Mouse (Mus musculus): Measurements from ENCODE around the gene Spint3.

DNA sequence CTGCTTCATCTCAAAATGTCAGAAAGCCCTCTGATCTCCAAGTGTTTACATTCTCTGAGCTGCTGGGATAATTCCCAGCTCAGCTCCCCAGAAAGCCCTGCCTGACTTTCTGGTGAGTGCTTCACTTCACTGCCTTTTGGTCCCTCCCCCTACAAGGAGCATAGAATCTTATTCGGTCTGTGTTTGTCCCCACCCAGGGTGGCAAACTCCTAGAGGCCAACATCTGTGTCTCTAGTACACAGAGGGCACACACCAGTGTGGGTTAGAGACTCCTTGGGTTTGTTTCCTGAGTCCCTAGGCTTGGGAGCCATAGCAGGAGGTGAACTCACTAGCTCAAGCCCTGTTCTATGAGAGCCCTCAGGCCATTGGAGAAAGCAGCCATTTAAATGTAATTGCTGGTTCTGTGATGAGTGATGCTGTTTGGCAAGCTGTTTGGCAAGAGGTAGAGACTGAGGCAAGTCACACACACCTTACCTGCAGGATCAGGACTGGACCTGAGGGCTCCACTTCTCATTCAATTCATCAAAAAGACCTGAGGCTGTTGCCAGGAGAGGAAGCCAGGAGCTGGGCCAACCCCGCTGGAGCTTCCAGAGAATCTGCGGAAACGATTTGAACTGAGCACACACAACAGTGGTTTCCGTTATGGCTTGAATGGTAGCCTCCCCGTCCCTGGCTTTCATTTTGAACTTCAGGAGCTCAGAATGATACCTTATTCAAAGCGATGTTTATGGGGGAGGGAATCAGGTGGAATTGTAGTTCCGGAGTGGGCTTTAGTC, 32.4 kb downstream of the Spint3 start:
- no peak for TF ChIP-seq POLR2A (IDR thresholded peaks at IDR 0.05; ENCODE audit: insufficient read length, low read depth)
- no peak for TF ChIP-seq POLR2AphosphoS2 (IDR thresholded peaks at IDR 0.05; ENCODE audit: insufficient read length, low read depth)
